Mouse (Mus musculus) cerebellum, adult 2 months (tissue): Measurements from ENCODE around the gene Syne2.

Source experiments
- CTCF ChIP-seq: fragments of 200-500 bp; IDR thresholded peaks from 2 replicates; pipeline ENCODE4 v1.5.1; 2011; ENCODE audit warnings: low read depth, mild to moderate bottlenecking, control low read depth, low read length, moderate library complexity, borderline replicate concordance; ENCODE audit not compliant: insufficient read depth
- POLR2A ChIP-seq: fragments of 200-500 bp; IDR thresholded peaks from 2 replicates; pipeline ENCODE4 v1.6.1; 2011; ENCODE audit warnings: low read length, control low read depth, borderline replicate concordance; ENCODE audit not compliant: insufficient read depth

- TF ChIP-seq CTCF (no peak), POLR2A (no peak)
Measured at GRCm38 (mm10) chr12:75820216-75820615, 2.3 kb downstream of the Syne2 start.
